Mouse (Mus musculus): ENCODE data around the gene Ptpn3.

Ptpn3 gene

GRCm38 (mm10) chr4:57168277-57168676 is 133.4 kb downstream of the Ptpn3 start:
- in situ Hi-C loops (cut with MboI, MseI), result no loop called here

DNA sequence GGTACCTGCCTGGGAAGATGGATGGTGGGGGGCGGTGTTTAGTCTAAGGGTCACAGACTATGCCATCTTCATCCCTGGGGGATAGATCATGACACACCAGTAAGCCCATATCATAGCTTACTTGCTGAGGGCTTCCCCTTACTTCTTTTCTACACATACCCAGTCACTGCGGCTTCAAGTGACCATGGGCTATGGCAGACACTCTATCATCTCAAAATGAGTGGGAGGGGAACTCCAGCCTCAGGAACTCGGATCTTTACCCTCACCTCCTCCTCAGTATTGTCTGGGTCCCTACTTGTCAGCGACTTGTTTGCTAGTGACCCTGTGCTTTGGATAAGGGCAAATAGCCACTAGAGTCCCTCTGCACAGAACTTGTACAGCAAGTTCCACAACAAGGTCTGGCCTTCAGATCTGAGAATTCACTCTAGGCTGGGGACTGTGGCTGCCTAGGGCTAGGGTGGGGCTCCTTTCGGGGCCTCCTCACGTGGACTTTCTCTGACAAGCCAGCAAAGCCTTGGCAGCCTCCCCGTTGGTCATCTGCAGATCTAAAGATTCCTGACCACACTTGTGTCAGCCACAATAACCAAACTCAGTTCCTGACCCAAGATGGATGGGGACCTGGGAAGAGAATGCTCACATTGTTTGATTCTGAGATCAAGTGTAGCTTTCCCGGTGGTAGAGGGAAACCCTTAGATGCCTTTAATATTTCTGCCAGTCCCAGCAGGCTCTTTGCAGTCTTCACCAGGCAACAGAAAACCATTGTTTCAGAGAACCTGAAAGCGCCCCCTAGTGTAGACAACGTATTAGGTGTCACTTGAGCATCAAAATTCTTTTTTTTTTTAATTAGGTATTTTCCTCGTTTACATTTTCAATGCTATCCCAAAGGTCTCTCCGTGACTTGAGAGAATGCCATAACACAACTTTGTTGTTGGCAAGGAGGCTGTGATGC is 134.4 kb downstream of the Ptpn3 start:
- in situ Hi-C loops (cut with MboI, MseI), result no loop called here

GRCm38 (mm10) chr4:57165654-57166053 is 136.0 kb downstream of the Ptpn3 start:
- in situ Hi-C loops (cut with MboI, MseI), result no loop called here

DNA sequence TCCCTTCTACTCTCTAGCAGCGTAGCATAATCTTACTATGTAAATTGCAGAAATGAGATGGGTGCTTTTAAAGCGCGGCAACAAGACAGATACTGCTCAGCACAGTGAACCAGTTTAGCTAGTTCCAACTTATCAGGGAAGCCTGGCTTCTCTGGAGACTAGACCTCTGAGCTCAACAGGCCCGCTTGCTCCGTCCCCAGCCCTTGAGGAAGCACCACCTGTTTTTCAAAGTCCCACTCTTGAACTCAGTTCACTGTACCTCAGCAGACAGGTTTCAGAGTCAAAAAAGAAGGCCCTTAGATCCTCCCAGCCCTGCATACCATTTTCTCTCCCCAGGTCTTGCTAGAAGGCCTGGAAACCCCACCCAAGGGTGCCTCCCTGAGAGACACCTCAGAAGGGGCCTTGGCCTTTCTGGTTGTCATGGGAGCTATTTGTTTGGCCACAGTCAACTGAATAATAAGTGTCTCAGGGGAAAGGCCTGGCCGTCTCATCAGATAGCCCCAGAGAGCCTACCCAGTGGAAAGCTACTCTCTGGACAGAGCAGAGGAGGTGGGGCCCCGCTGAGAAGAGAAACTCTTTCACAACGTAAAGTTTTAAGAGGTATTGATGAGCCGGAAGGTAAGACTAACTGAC is 136.9 kb downstream of the Ptpn3 start:
- in situ Hi-C loops (cut with MboI, MseI), result no loop called here

- in situ Hi-C loops (cut with MboI, MseI), result no loop called here
Measured at GRCm38 (mm10) chr4:57162789-57163722, 138.6 kb downstream of the Ptpn3 start.

- in situ Hi-C loops (cut with MboI, MseI), result no loop called here
Measured at GRCm38 (mm10) chr4:57160571-57160970, 141.1 kb downstream of the Ptpn3 start.

DNA sequence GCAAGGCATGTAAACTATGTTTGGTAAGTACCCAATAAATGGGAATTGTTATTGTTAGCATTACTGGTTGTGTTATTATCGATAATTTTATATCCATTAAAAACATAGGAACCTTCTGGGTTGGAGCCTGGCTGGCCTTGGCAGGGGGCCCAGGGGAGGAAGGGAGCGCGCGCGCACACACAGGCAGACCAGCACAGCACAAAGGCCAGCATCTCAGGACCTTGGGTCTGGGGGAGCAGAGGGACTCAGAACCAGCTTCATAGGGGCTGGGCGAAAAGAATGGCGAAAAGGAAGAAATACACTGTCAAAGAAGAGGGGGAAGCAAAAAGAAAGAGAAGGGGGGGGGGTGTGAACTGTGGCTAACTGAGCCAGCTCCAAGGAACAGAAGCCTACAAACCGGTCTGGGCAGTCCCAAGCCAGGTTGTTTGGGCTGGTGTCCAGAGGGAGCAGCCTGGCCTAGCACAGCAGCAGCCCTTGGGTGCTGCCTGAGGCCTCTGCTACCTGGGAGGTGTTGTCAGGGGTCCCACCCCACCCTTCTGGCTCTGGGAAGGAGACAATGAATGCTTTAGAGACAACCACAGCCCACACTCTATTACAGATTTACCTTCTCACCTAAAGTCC is 145.0 kb downstream of the Ptpn3 start:
- in situ Hi-C loops (cut with MboI, MseI), result no loop called here

DNA sequence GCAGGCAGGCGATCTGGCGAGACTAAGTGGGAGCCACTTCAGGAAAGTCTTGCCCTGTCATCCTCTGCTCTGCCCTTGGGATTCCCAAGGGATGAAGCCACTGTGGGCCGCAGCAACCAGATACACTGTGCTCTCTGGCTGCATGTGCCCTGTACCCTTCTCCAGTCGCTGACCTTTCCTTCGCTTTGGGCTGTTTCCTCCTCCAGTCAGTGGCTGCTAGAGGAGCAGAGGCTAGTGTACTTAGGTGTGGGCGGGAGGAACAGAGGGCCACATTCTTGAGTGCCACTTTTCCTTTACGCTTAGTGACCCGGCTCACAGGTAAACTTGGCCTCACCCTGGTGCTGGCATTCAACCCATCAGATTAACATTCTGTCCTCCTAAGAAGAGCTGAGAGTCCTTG is 147.8 kb downstream of the Ptpn3 start:
- in situ Hi-C loops (cut with MboI, MseI), result no loop called here

GRCm38 (mm10) chr4:57153068-57153835 is 148.4 kb downstream of the Ptpn3 start:
- in situ Hi-C loops (cut with MboI, MseI), result no loop called here

- in situ Hi-C loops (cut with MboI, MseI), result loop anchor here in 1 of 2 experiments (5.0 kb wide), 1 partner anchor 131 kb away; no protein-coding TSS in a partner anchor
Measured at GRCm38 (mm10) chr4:57148182-57148581, 153.5 kb downstream of the Ptpn3 start.

DNA sequence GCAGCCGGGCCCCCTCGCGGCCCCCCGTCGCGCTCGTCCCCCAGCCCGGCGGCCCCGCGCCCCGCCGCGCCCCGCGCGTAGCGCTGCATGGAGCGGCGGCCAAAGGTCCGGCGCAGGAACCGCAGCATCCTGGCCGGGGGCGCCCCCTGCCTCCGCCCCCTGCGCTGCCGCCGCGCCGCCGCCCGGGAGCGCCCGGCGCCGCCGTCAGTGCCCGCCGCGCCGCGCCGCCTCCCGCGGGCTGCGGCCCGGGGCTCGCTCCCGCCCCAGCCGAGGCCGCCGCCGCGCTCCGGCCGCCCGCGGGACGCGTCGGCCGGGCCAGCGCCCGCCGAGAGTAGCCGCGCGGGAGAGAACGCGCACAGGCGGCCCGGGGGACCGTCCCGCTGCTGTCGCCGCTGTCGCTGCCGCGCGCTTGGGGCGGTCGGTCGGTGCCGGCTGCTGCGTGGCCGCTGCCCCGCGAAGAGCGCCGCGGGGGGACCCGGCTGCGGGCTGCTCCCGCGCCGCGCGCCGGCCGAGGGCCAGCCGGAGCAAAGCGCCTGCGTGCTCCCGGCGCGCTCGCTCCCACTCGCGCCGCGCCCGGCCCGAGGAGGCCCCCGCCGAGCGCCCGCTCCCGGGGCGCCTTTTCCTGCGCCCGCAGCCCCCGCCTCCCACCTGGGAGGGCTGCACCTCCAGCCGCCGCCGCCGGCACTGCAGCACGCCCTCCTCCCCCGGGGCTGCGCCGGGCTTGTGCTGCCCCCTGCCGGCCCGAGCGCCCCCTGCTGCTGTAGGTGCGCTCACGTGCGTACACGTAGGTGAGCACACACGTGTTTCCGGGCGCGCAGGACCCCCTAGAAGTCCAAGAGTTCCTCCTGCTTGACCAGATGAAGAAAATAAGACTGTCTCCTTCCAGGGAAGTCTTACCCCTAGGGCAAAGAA is 158.4 kb downstream of the Ptpn3 start, which contains the start of gene Epb41l4b:
TSS of gene Epb41l4b (minus strand) at position 412 of the 912 bp plus-strand sequence.
- in situ Hi-C loops (cut with MboI, MseI), result no loop called here

DNA sequence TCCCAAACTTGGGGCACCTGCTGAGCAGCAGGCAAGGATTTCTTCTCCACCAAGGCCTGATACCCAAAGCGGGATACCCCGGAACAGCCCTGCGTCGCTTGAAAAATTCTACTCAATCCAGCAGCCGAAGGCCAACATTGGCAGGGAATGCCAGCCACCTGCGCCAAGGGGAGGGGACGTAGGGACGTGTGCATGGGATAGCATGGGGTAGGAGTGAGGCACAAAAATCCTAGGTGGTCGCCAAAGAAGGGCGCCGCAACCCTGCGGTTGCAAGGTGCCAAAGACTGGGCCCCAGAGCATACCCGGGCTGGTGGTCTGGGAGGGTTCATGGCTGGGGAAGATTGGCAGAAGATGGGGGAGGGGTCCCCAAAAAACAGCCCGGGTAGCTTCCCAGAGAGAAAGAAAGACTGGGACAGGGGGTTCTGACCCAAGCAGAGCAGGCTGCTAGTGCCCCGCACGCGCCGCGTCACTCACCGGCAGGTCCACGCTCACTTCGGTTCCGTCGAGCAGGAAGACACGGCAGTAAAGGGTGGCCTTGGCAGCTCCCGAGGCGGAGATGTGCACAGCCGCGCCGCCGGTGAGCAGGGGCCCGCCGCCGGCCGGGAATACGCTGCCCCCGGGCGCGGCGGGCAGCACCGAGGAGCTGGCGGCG is 159.1 kb downstream of the Ptpn3 start:
- in situ Hi-C loops (cut with MboI, MseI), result no loop called here

GRCm38 (mm10) chr4:57141908-57142361 is 159.7 kb downstream of the Ptpn3 start:
- in situ Hi-C loops (cut with MboI, MseI), result no loop called here

DNA sequence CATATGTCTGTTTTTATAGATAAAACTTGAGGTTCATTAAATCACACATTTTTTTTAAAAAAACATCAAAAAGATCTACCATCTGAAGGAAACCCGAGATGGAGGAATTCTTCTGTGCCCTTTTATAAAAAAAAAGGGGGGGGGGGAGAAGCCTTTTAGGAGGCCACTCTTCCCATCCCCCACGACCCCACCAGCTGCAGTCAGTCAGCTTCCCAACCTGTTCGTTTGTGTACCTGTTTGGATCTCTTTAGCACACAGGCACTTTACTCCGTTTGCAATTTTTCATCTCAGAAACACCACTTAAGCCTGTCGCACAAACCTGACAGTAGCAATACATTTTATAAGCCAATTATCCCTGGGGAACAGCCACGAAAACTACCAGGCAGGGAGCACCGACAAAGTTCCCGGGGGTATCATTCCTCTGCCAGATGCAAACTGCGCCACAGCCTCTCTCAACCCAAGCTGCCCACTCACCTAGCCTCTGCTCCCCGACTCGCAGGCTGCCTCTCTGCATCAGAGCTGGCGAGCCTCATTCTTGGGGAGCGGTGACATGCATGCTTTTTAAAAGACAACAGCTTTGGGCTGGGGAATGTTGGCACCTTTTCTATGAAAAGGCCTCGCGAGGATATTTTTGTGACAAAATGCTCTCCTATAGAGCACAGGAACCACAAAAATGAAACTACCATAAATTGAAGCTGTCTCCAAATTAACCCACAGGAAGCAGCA is 160.5 kb downstream of the Ptpn3 start:
- in situ Hi-C loops (cut with MboI, MseI), result no loop called here

Data from T-helper 17 cell (primary cell).